Mouse (Mus musculus) thymus, adult 2 months (tissue): ENCODE data around the gene Chpf2. TPM values are rescaled to one million over a fixed set of nuclear protein-coding genes. Genes with fewer than 3 reads are reported as not detected.

Experiments used
- DNase-seq: peaks from one replicate; pipeline ENCODE4 v3.0.0; 2021
- H3K27ac ChIP-seq: fragments of 200-500 bp; 2 replicates; pipeline ENCODE4 v1.5.1; 2012; ENCODE audit warnings: low read length, control low read depth; ENCODE audit not compliant: control insufficient read depth, insufficient read depth
- H3K27me3 ChIP-seq: fragments of 200-500 bp; 2 replicates; pipeline ENCODE4 v1.6.1; 2012; ENCODE audit warnings: mild to moderate bottlenecking, low read length, moderate library complexity, mixed read lengths; ENCODE audit not compliant: control insufficient read depth, insufficient read depth
- H3K36me3 ChIP-seq: fragments of 200-500 bp; 2 replicates; pipeline ENCODE4 v1.6.1; 2012; ENCODE audit warnings: mild to moderate bottlenecking, low read length, moderate library complexity; ENCODE audit not compliant: control insufficient read depth, insufficient read depth
- H3K4me1 ChIP-seq: fragments of 200-500 bp; replicated peaks from 2 replicates; pipeline ENCODE4 v1.6.1; 2012; ENCODE audit warnings: low read length; ENCODE audit not compliant: control insufficient read depth, insufficient read depth
- H3K4me3 ChIP-seq: fragments of 200-500 bp; 2 replicates; pipeline ENCODE4 v1.5.1; 2012; ENCODE audit warnings: mild to moderate bottlenecking, low read length, control low read depth, moderate library complexity; ENCODE audit not compliant: control insufficient read depth, insufficient read depth
- CTCF ChIP-seq: fragments of 200-500 bp; IDR thresholded peaks from 2 replicates; pipeline ENCODE4 v1.5.1; 2012; ENCODE audit warnings: mild to moderate bottlenecking, control low read depth, low read length, moderate library complexity, borderline replicate concordance; ENCODE audit not compliant: control insufficient read depth, poor library complexity, insufficient read depth; ENCODE audit errors: extremely low read depth
- POLR2A ChIP-seq: fragments of 200-500 bp; IDR thresholded peaks from 2 replicates; pipeline ENCODE4 v1.6.1; 2012; ENCODE audit warnings: mild to moderate bottlenecking, low read length, control low read depth, moderate library complexity; ENCODE audit not compliant: control insufficient read depth, poor library complexity, insufficient read depth; ENCODE audit errors: extremely low read depth
- WGBS: fragments of 180-500 bp; shearing (Covaris S2); methylation state at CpG from one replicate; pipeline ENCODE4 v1.1.7; 2018; 5-methylcytosine and 5-hydroxymethylcytosine counted together
- polyA plus RNA-seq: library from polyadenylated mRNA; depleted of rRNA; stranded (reverse); fragments of >200 nt; gene quantifications from 2 replicates; pipeline ENCODE4 v1.2.3, GENCODE M21; 2012

Chpf2 gene
- polyA plus RNA-seq, 1 experiment: 55.5 TPM

- no peak for DNase-seq
- H3K27me3 ChIP-seq: no peaks in the 10 kb centered on the region; the same call in 1 of the 2 replicates
- H3K36me3 ChIP-seq: no peaks in the 10 kb centered on the region
- no peak overlapping the region for H3K27ac ChIP-seq
- WGBS: 88% methylated on average over 7 of the region's 7 CpGs
- TF ChIP-seq CTCF (no peak), POLR2A (no peak)
- H3K4me3 ChIP-seq: no peak overlapping the region
- no peaks in the 10 kb centered on the region for H3K4me1 ChIP-seq
Measured at GRCm38 (mm10) chr5:24611366-24612301, 25.1 kb downstream of the Chpf2 start.

GRCm38 (mm10) chr5:24612302-24612649, 25.7 kb downstream of the Chpf2 start:
- Histone ChIP-seq H3K27ac (no peak overlapping the region), H3K4me1 (no peaks in the 10 kb centered on the region), H3K4me3 (no peak overlapping the region), H3K27me3 (no peaks in the 10 kb centered on the region), H3K36me3 (no peaks in the 10 kb centered on the region)
- TF ChIP-seq POLR2A: no peak
- no peak for TF ChIP-seq CTCF
- no peak for DNase-seq
- WGBS: 80% methylated on average over 5 of the region's 5 CpGs

- H3K27ac ChIP-seq: no peak overlapping the region
- H3K4me1 ChIP-seq: no peaks in the 10 kb centered on the region
- no peaks in the 10 kb centered on the region for H3K36me3 ChIP-seq
- no peaks in the 10 kb centered on the region for H3K27me3 ChIP-seq
- no peak for TF ChIP-seq POLR2A
- no peak for TF ChIP-seq CTCF
- no peak overlapping the region for H3K4me3 ChIP-seq
- WGBS: 86% methylated on average over 6 of the region's 6 CpGs
- DNase-seq: no peak
Measured at GRCm38 (mm10) chr5:24615097-24615496, 28.6 kb downstream of the Chpf2 start.

- Histone ChIP-seq H3K27ac (no peak overlapping the region), H3K4me3 (no peak overlapping the region), H3K36me3 (no peaks in the 10 kb centered on the region), H3K4me1 (no peaks in the 10 kb centered on the region), H3K27me3 (peaks cover 4% of the 10 kb centered on the region; the same call in 1 of the 2 replicates)
- TF ChIP-seq CTCF (no peak), POLR2A (no peak)
- DNase-seq: no peak
- 90% methylated on average over 3 of the region's 3 CpGs for WGBS
Measured at GRCm38 (mm10) chr5:24618921-24619320, 32.4 kb downstream of the Chpf2 start.

GRCm38 (mm10) chr5:24620116-24620515, 33.6 kb downstream of the Chpf2 start:
- Histone ChIP-seq H3K36me3 (no peaks in the 10 kb centered on the region), H3K4me3 (no peak overlapping the region), H3K4me1 (no peaks in the 10 kb centered on the region), H3K27ac (no peak overlapping the region), H3K27me3 (peaks cover 4% of the 10 kb centered on the region; the same call in 1 of the 2 replicates)
- TF ChIP-seq POLR2A (no peak), CTCF (no peak)
- DNase-seq: no peak
- WGBS: 82% methylated on average over 8 of the region's 8 CpGs

- Histone ChIP-seq H3K36me3 (no peaks in the 10 kb centered on the region), H3K4me1 (no peaks in the 10 kb centered on the region), H3K27ac (no peak overlapping the region), H3K27me3 (peaks cover 4% of the 10 kb centered on the region; the same call in 1 of the 2 replicates), H3K4me3 (no peak overlapping the region)
- WGBS: 89% methylated on average over 8 of the region's 8 CpGs
- no peak for TF ChIP-seq CTCF
- TF ChIP-seq POLR2A: no peak
- no peak for DNase-seq
Measured at GRCm38 (mm10) chr5:24620626-24621025, 34.1 kb downstream of the Chpf2 start.
